Mouse (Mus musculus): ENCODE results near the gene Jak1. TPM values are rescaled to one million over a fixed set of nuclear protein-coding genes. Genes with fewer than 3 reads are reported as not detected.

Gene Jak1
- total and polyA plus RNA-seq, 3 experiments: 37.3 to 41.9 TPM; not detected in 1

DNA sequence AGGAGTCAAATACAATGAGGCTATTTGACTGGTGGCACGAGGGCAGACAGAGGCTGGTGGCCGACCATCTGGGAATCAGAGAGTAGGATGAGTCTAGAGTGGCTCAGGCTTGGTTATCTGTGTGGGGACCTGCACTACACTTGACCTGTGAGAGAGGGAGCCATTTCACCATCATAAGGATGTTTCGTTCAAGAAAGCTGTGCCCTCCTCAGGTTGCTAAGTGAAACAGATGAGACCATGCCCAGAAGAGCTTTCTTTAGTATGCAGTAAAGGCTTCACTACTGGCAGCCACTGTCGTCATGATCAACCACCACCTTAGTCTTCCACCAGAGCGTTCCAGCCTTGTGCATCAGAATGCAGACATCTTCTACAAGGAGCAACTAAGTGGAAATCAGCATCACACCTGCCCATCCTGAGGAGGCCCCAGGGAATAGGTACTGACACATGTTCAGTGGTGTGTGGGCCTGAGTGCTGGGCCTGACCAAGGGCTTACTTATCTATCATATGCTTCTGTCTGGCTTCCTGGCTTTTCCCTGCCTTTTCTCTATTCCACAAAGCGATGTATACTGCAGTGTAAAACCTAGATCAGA, 96.8 kb downstream of the Jak1 start:
- no peaks in the 10 kb centered on the region for H3K79me2 ChIP-seq (ENCODE audit: control insufficient read depth, insufficient read depth, low read length, poor library complexity)
- H3K4me1 ChIP-seq (ENCODE audit: control insufficient read depth in 1 of 2, insufficient read depth in 2 of 2, low read length in 2 of 2): peaks cover 22 to 28% of the 10 kb centered on the region in 2 experiments
- DNase-seq (ENCODE audit: low read depth, low spot score): peak; percentile 56

DNA sequence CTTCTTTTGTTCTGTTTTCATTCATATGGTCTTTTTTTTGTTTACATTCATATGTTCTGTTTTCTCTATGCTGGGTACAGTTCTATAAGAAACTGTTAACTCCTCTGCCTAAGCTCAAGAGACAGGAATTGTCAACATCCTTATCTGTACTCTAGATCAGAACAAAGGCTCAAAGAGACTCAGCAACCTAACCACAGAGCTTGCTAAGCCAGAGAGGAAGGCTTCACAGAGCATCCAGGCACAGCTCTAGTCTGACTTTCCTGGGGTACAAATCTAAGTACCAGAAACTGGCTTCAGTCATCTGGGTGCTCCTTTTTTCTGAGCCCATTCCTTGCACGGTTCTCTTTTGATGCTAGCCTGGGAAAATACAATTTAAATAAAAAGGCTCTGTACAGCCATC, 97.3 kb downstream of the Jak1 start:
- no peak overlapping the region for H3K4me3 ChIP-seq (ENCODE audit: control insufficient read depth in 1 of 2, insufficient read depth in 1 of 2, low read depth in 2 of 2, low read length in 2 of 2)
- no peak overlapping the region for H3K27ac ChIP-seq (ENCODE audit: control insufficient read depth, low read depth, low read length)
- no peaks in the 10 kb centered on the region for H3K79me2 ChIP-seq (ENCODE audit: control insufficient read depth, insufficient read depth, low read length, poor library complexity)
- H3K9ac ChIP-seq (ENCODE audit: control insufficient read depth, low read depth, low read length, poor library complexity, severe bottlenecking): no peak overlapping the region
- DNase-seq (ENCODE audit: low read depth, low spot score): peak; percentile 44
- peak; percentile 75 for TF ChIP-seq GATA1 (IDR thresholded peaks at IDR 0.05; ENCODE audit: low read depth, low read length)
- TF ChIP-seq NRF1 (IDR thresholded peaks at IDR 0.05; ENCODE audit: insufficient read depth, low read depth, low read length, poor library complexity, severe bottlenecking): no peak
- no peaks in the 10 kb centered on the region for H3K27me3 ChIP-seq (ENCODE audit: control insufficient read depth in 1 of 2, insufficient read depth in 2 of 2, low read length in 2 of 2)
- no peaks in the 10 kb centered on the region for H3K9me3 ChIP-seq (replicated peaks; ENCODE audit: insufficient read depth, low read length)
- H3K36me3 ChIP-seq (ENCODE audit: control insufficient read depth in 1 of 2, insufficient read depth in 2 of 2, low read length in 2 of 2): peaks cover 13 to 30% of the 10 kb centered on the region in 2 experiments
- H3K4me1 ChIP-seq (ENCODE audit: control insufficient read depth in 1 of 2, insufficient read depth in 2 of 2, low read length in 2 of 2): peaks cover 19 to 25% of the 10 kb centered on the region in 2 experiments

More for the DNA sequence above, 96.8 kb downstream of the Jak1 start:
- H3K27ac ChIP-seq (ENCODE audit: control insufficient read depth, low read depth, low read length): no peak overlapping the region
- no peak overlapping the region for H3K4me3 ChIP-seq (ENCODE audit: control insufficient read depth in 1 of 2, insufficient read depth in 1 of 2, low read depth in 2 of 2, low read length in 2 of 2)
- H3K36me3 ChIP-seq (ENCODE audit: control insufficient read depth in 1 of 2, insufficient read depth in 2 of 2, low read length in 2 of 2): peaks cover 13 to 32% of the 10 kb centered on the region in 2 experiments
- no peaks in the 10 kb centered on the region for H3K9me3 ChIP-seq (replicated peaks; ENCODE audit: insufficient read depth, low read length)
- TF ChIP-seq CTCF (IDR thresholded peaks at IDR 0.05 in 2 of 3, conservative IDR thresholded peaks at IDR 0.05 in 1 of 3; ENCODE audit: control insufficient read depth in 1 of 3, insufficient read depth in 1 of 3, low read depth in 2 of 3, low read length in 3 of 3, poor library complexity in 1 of 3, severe bottlenecking in 1 of 3) (peak; percentile 19 to 75 (median 38); a peak in 4 of 6 replicates), MXI1 (IDR thresholded peaks at IDR 0.05; ENCODE audit: low read depth, low read length) (no peak), SMC3 (IDR thresholded peaks at IDR 0.05; ENCODE audit: low read depth, low read length) (peak; percentile 69), RAD21 (IDR thresholded peaks at IDR 0.05; ENCODE audit: low read depth, low read length) (peak; percentile 70), ZC3H11A (IDR thresholded peaks at IDR 0.05; ENCODE audit: low read depth, low read length) (peak; percentile 26; the same call in 1 of the 2 replicates)
- no peak overlapping the region for H3K9ac ChIP-seq (ENCODE audit: control insufficient read depth, low read depth, low read length, poor library complexity, severe bottlenecking)
- H3K27me3 ChIP-seq (ENCODE audit: control insufficient read depth in 1 of 2, insufficient read depth in 2 of 2, low read length in 2 of 2): no peaks in the 10 kb centered on the region

DNA sequence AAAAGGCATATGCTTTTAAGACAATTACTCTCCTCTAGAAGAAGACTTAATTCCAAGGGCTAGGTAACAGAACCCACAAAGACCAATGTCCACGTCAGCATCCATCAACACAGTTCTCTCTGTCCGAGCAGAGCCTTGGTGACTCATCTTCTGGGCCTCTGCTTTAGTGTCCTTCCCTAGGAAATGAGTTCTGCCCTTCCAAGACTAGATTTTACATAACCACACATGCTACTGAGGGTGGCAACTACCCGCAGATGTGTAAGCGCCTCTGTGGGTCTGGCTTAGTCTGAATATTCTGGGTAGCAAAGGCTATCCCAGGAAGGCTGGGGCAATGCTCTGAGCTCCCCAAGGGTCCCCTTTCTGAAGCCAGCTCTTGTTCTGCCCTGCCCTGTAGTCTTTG, 99.3 kb downstream of the Jak1 start:
- Histone ChIP-seq H3K79me2 (ENCODE audit: control insufficient read depth, insufficient read depth, low read length, poor library complexity) (no peaks in the 10 kb centered on the region), H3K9me3 (replicated peaks; ENCODE audit: insufficient read depth, low read length) (no peaks in the 10 kb centered on the region), H3K4me1 (ENCODE audit: control insufficient read depth in 1 of 2, insufficient read depth in 2 of 2, low read length in 2 of 2) (peaks cover 11 to 20% of the 10 kb centered on the region in 2 experiments), H3K36me3 (ENCODE audit: control insufficient read depth in 1 of 2, insufficient read depth in 2 of 2, low read length in 2 of 2) (peaks cover 12 to 20% of the 10 kb centered on the region in 2 experiments), H3K27ac (ENCODE audit: control insufficient read depth, low read depth, low read length) (no peak overlapping the region), H3K27me3 (ENCODE audit: control insufficient read depth in 1 of 2, insufficient read depth in 2 of 2, low read length in 2 of 2) (no peaks in the 10 kb centered on the region), H3K4me3 (ENCODE audit: control insufficient read depth in 1 of 2, insufficient read depth in 1 of 2, low read depth in 2 of 2, low read length in 2 of 2) (no peak overlapping the region), H3K9ac (ENCODE audit: control insufficient read depth, low read depth, low read length, poor library complexity, severe bottlenecking) (no peak overlapping the region)
- DNase-seq (ENCODE audit: low read depth, low spot score): no peak
- TF ChIP-seq MEF2A (IDR thresholded peaks at IDR 0.05; ENCODE audit: extremely low read depth, insufficient replicate concordance, low read depth, low read length, poor library complexity, severe bottlenecking) (no peak), POLR2AphosphoS5 (IDR thresholded peaks at IDR 0.05; ENCODE audit: borderline replicate concordance, low read depth, low read length) (no peak), MXI1 (IDR thresholded peaks at IDR 0.05; ENCODE audit: low read depth, low read length) (no peak), CHD1 (IDR thresholded peaks at IDR 0.05; ENCODE audit: low read depth, low read length) (no peak), ZMIZ1 (IDR thresholded peaks at IDR 0.05; ENCODE audit: low read depth, low read length) (no peak), JUND (IDR thresholded peaks at IDR 0.05; ENCODE audit: low read depth, low read length) (no peak), USF2 (IDR thresholded peaks at IDR 0.05; ENCODE audit: borderline replicate concordance in 1 of 2, insufficient read depth in 1 of 2, low read depth in 1 of 2, low read length in 2 of 2) (no peak)
